Mouse (Mus musculus) stomach, embryonic 14.5 days (tissue): Measurements from ENCODE around the gene Rap1gap2. TPM values are rescaled to one million over a fixed set of nuclear protein-coding genes. Genes with fewer than 3 reads are reported as not detected.
"Not testable (repeated sequence)": the region's sequence is repeated elsewhere in the genome, so short reads cannot be mapped to it uniquely, and the experiment has no call there.

ENCODE experiments used
- ATAC-seq: fragments of 200-750 bp; cut with Nextera tagmentation; 2 replicates; pipeline ENCODE4 v1.8.0; 2017; ENCODE audit warnings: low read depth, moderate TSS enrichment; ENCODE audit not compliant: insufficient number of reproducible peaks, insufficient read depth, low FRiP score
- H3K27ac ChIP-seq: fragments of 300-500 bp; sonication (generic); 2 replicates; pipeline ENCODE4 v1.5.1; 2014; ENCODE audit warnings: mild to moderate bottlenecking, low read length, moderate library complexity, mixed read lengths
- H3K27me3 ChIP-seq: fragments of 300-500 bp; sonication (generic); 2 replicates; pipeline ENCODE4 v1.6.1; 2014; ENCODE audit warnings: low read length, control low read depth, mixed read lengths; ENCODE audit not compliant: control insufficient read depth, insufficient read depth
- H3K36me3 ChIP-seq: fragments of 300-500 bp; sonication (generic); 2 replicates; pipeline ENCODE4 v1.6.1; 2014; ENCODE audit warnings: mild to moderate bottlenecking, control low read depth, low read length, moderate library complexity, mixed read lengths; ENCODE audit not compliant: control insufficient read depth, insufficient read depth
- H3K4me1 ChIP-seq: fragments of 300-500 bp; sonication (generic); 2 replicates; pipeline ENCODE4 v1.6.1; 2014; ENCODE audit warnings: low read length, control low read depth, mixed read lengths; ENCODE audit not compliant: control insufficient read depth, insufficient read depth
- H3K4me2 ChIP-seq: fragments of 300-500 bp; sonication (generic); replicated peaks from 2 replicates; pipeline ENCODE4 v1.6.1; 2014; ENCODE audit warnings: low read depth, low read length, control low read depth
- H3K4me3 ChIP-seq: fragments of 300-500 bp; sonication (generic); 2 replicates; pipeline ENCODE4 v1.5.1; 2014; ENCODE audit warnings: low read depth, low read length, control low read depth
- H3K9ac ChIP-seq: fragments of 300-500 bp; sonication (generic); replicated peaks from 2 replicates; pipeline ENCODE4 v1.6.1; 2014; ENCODE audit warnings: low read depth, mild to moderate bottlenecking, control low read depth, low read length, moderate library complexity, mixed read lengths
- H3K9me3 ChIP-seq: fragments of 300-500 bp; sonication (generic); 2 replicates; pipeline ENCODE4 v1.6.1; 2016; ENCODE audit warnings: low read depth, low read length, control low read depth; ENCODE audit not compliant: control insufficient read depth
- WGBS: fragments of 180-500 bp; shearing (Covaris S2); extraction: QIAGEN DNeasy Blood & Tissue Kit; methylation state at CpG from one replicate; pipeline ENCODE4 v1.1.7; 2014; 5-methylcytosine and 5-hydroxymethylcytosine counted together
- polyA plus RNA-seq: library from polyadenylated mRNA; unstranded; fragments of >200 nt; fragmentation: Nextera tagmentation; extraction: Ambion mirVana; gene quantifications from 2 replicates; pipeline ENCODE4 v1.2.1, GENCODE M21; 2014

The Rap1gap2 gene
- polyA plus RNA-seq, 1 experiment from 2014 or later = 5.6 TPM

DNA sequence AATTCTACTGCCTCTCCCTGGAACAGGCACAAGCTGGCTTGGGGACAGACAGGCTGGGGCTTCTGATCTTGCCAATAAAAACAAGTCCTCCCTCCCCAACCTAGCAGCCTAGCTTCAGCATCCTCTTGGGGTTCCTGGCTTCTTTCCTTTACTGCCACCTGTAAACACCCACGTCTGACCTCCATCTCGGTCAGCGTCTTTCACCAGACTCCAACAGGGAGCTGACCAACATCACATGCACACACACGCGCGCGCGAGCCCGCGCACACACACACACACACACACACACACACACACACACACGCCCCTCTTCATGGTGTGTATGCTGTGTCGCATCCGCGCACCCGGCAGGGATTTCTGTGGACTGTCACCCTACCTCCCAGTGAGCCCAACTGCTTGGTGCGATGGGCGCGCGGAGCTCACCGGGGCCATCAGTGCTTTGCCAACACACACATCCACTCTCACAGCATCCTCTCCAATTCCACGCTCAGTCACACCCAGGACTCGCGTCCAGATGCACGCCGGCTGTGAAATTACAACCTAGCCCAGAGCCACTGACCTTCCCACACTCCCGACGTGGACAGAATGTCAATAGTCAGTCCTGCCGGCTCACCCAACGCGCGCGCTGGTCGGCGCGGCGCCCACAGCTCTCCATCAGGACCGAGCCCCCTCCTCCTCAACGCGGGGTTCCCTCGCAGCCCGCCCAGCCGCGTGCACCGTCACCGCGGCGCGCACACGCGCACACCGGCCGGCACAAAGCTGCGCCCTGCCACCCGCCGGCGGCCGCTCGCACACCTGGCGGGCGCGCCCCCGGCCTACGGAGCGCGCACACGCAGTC, 21.1 kb downstream of the Rap1gap2 start:
- WGBS = 5% methylated on average over 66 of the region's 66 CpGs
- ATAC-seq = no peak
- H3K9ac ChIP-seq = no peak overlapping the region
- no peaks in the 10 kb centered on the region for H3K36me3 ChIP-seq
- no peaks in the 10 kb centered on the region for H3K9me3 ChIP-seq
- H3K27me3 ChIP-seq = peaks cover 39% of the 10 kb centered on the region
- no peak overlapping the region for H3K27ac ChIP-seq
- peak overlapping the region; percentile 62 for H3K4me2 ChIP-seq
- peak overlapping the region; percentile 36 for H3K4me3 ChIP-seq
- H3K4me1 ChIP-seq = no peaks in the 10 kb centered on the region

DNA sequence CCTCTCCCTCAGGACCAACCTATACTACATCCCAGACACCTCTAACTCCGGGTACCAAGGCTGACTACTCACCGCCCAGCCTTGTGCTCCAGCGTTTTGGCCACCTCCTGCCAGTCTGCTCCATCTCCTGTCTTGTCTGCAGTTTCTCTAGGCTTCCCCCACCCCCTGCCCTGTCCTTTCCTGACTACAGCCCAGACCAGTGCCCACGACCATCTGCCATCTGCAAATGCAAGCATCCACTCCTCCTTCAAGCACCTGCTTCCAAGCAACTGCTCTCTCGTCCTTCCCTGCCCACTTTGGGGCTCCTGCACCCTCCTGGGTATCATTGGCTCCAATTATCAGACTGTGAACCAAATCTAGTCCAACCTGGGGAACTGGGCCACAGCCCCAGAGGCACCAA, 24.3 kb downstream of the Rap1gap2 start:
- no peak overlapping the region for H3K27ac ChIP-seq
- no peak overlapping the region for H3K4me2 ChIP-seq
- 66% methylated on average over 5 of the region's 5 CpGs for WGBS
- no peak for ATAC-seq
- no peaks in the 10 kb centered on the region for H3K4me1 ChIP-seq
- no peaks in the 10 kb centered on the region for H3K36me3 ChIP-seq
- no peaks in the 10 kb centered on the region for H3K9me3 ChIP-seq
- H3K9ac ChIP-seq = no peak overlapping the region
- H3K27me3 ChIP-seq = peaks cover 38% of the 10 kb centered on the region
- no peak overlapping the region for H3K4me3 ChIP-seq

DNA sequence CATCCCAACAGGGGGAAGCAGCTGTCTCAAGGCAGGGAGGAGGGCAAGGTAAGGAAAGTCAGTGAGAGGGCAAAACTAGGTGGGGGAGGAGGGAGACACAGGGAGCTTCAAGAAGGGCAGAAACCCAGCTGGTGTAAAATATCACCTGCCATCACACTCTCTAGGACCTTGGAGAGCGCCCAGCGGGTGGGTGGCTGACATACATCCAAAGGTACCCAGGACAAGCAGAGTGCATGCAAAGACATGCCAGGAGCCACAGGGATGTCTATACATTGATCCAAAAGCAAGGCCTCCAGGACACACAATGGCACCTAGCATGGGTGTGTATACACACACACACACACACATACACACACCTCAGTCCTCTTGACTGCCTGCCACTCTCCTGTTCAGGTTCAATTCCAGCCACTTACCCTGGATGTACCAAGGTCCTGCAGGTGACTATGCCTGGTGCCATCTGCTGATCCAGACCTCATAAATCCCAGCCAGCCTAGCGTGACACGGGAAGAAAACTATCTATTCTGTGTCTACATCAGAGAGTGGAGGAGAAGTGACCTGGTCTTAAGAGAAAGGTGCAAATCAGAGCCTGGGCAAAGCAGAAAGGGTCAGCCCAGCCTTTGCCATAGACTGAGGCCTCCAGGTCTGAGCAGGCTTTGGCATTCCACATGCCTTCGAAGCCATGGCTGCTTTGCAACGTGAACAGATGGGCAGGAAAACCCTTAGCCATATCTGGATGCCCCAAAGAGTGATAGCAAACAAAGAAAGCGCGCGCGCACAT, 25.6 kb downstream of the Rap1gap2 start:
- Histone ChIP-seq H3K4me2 (no peak overlapping the region), H3K36me3 (no peaks in the 10 kb centered on the region), H3K27me3 (peaks cover 25% of the 10 kb centered on the region), H3K27ac (no peak overlapping the region), H3K4me1 (no peaks in the 10 kb centered on the region), H3K9ac (no peak overlapping the region), H3K9me3 (no peaks in the 10 kb centered on the region), H3K4me3 (no peak overlapping the region)
- no peak for ATAC-seq
- WGBS = 58% methylated on average over 10 of the region's 10 CpGs

DNA sequence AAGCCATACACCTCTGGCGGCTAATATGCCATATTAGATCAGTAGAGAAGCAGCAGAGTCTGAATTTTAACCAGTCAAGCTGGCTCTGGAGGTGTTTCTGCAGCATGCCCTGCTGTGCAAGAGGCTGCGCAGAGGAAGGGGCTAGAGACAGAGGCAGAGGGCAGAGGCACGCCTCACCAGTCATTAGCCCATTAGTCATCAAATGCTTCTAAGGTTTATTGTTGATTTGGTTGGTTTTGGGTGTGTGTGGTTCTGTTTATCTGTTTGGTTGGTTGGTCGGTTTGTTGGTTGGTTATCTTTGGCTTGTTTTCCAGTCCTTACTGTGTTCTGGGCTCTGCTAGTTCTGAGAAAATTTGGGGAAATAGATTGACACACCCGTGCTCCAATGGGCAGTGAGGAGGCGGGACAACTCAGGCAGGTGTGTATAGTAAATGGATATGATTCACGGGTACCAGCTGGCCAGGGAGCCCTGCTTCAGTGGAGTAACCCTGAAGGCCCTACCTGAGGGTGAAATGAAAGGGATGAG, 26.8 kb downstream of the Rap1gap2 start:
- no peaks in the 10 kb centered on the region for H3K9me3 ChIP-seq
- ATAC-seq = no peak
- H3K9ac ChIP-seq = no peak overlapping the region
- H3K4me1 ChIP-seq = no peaks in the 10 kb centered on the region
- WGBS = 70% methylated on average over 7 of the region's 7 CpGs
- no peak overlapping the region for H3K27ac ChIP-seq
- no peaks in the 10 kb centered on the region for H3K36me3 ChIP-seq
- H3K27me3 ChIP-seq = 0 out of 2 replicates have a peak, but pooled peaks cover 14% of the 10 kb centered on the region
- H3K4me3 ChIP-seq = no peak overlapping the region
- no peak overlapping the region for H3K4me2 ChIP-seq

DNA sequence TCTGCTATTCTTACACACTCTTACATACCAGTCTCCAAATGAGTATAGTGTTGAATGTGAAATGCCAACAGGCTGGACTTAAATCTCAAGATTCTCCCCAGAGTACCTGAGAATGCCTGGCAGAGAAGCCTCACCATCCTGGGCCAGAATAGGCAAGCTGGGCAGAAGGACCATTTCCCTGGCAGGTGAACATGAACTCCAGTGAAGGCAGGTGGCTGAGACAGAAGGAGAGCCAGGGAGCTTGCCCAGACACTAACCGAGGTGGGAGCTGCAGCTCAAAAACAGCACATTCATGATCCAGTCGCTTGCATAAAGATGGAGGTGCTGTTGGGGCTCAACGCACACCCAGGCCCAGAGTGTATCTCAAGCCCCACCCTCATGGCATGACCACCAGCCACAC, 28.3 kb downstream of the Rap1gap2 start:
- H3K4me2 ChIP-seq = no peak overlapping the region
- ATAC-seq = no peak

DNA sequence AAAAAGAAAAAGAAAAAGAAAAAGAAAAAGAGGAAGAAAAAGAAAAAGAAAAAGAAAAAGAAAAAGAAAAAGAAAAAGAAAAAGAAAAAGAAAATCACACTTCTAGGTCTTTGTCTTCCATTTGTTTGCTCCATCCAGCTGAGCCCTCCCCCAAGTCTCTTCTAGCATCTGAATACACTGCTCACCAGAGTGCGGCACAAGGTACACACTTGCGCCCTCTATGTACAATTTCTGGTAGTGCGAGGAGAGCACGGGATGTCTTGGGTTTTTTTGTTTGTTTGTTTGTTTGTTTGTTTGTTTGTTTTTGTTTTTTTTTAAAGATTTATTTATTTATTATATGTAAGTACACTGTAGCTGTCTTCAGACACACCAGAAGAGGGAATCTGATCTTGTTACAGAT, 29.4 kb downstream of the Rap1gap2 start:
- H3K4me1 ChIP-seq, H3K27me3 ChIP-seq, H3K9ac ChIP-seq, H3K4me3 ChIP-seq, H3K27ac ChIP-seq, H3K4me2 ChIP-seq, H3K36me3 ChIP-seq, ATAC-seq, H3K9me3 ChIP-seq: not testable (repeated sequence)
- 56% methylated on average over 4 of the region's 4 CpGs for WGBS

More for the DNA sequence above, 28.3 kb downstream of the Rap1gap2 start:
- Histone ChIP-seq H3K27ac (no peak overlapping the region), H3K9me3 (no peaks in the 10 kb centered on the region), H3K36me3 (no peaks in the 10 kb centered on the region), H3K4me1 (no peaks in the 10 kb centered on the region), H3K27me3 (0 out of 2 replicates have a peak, but pooled peaks cover 3% of the 10 kb centered on the region), H3K9ac (no peak overlapping the region), H3K4me3 (no peak overlapping the region)
- 82% methylated on average over 3 of the region's 3 CpGs for WGBS

DNA sequence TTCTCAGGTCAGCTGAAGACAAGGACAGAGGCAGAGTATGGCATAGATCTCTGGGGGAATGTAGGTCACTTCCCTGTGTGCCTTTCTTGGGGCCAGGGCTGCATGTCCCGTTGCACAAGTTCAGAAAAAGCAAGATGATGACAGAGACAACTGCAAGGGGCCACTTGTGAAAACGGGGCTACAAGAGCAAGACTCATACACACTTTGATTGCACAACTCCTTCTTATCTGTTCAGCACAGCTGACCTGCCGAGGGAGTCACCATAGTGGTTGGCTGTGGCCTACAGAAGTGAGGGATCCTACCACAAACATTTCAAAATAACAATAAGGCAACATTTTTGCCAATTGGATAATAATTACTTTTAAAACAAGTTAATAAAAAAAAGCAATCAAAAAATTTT, 33.6 kb downstream of the Rap1gap2 start:
- Histone ChIP-seq H3K27ac (no peak overlapping the region), H3K9me3 (no peaks in the 10 kb centered on the region), H3K4me2 (no peak overlapping the region), H3K9ac (no peak overlapping the region), H3K36me3 (no peaks in the 10 kb centered on the region), H3K27me3 (no peaks in the 10 kb centered on the region), H3K4me1 (0 out of 2 replicates have a peak, but pooled peaks cover 3% of the 10 kb centered on the region), H3K4me3 (no peak overlapping the region)
- 62% methylated on average over 3 of the region's 3 CpGs for WGBS
- ATAC-seq = peak; percentile 59; the same call in 1 of the 2 replicates

DNA sequence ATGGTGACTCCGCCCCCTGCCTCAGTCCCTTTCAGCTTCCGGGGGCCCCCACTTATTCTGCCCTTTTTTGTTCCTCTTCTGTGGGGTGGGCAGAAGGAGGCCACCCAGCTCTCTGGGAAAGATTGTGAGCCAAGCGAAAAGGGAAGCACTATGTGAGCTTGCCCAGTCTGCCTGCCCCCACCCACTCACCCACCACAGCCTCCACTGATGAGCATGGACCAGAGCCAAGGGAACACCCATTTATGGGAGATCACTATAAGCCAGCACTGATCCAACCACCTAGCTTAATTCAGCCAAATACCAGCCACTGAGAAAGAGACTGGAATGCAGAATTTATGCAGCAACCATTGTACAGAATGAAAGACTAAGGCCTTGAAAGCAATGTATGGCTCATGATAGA, 34.8 kb downstream of the Rap1gap2 start:
- Histone ChIP-seq H3K27ac (no peak overlapping the region), H3K9me3 (no peaks in the 10 kb centered on the region), H3K36me3 (no peaks in the 10 kb centered on the region), H3K27me3 (no peaks in the 10 kb centered on the region), H3K4me2 (no peak overlapping the region), H3K4me1 (0 out of 2 replicates have a peak, but pooled peaks cover 3% of the 10 kb centered on the region), H3K4me3 (no peak overlapping the region), H3K9ac (no peak overlapping the region)
- ATAC-seq = no peak
- WGBS = 81% methylated on average over 3 of the region's 3 CpGs
